Mouse (Mus musculus) right cerebral cortex, postnatal 10 days (tissue): ENCODE measurements around the gene Nhsl2.

Experiments
- DNase-seq, 2 experiments: peaks; one replicate each; pipeline ENCODE4 v3.0.0; 2021; ENCODE audit warnings: low spot score in 2 of 2

Gene Nhsl2

GRCm38 (mm10) chrX:101901806-101902490 is 52.8 kb downstream of the Nhsl2 start:
- DNase-seq = no peak

- no peak for DNase-seq
Measured at GRCm38 (mm10) chrX:101902597-101902996, 53.4 kb downstream of the Nhsl2 start.

GRCm38 (mm10) chrX:101907301-101907700 is 58.1 kb downstream of the Nhsl2 start:
- DNase-seq = no peak

GRCm38 (mm10) chrX:101929131-101929530 is 79.9 kb downstream of the Nhsl2 start:
- DNase-seq = peak; percentile 37 to 38

- DNase-seq = no peak
Measured at GRCm38 (mm10) chrX:101930301-101930700, 81.1 kb downstream of the Nhsl2 start.

- DNase-seq = no peak
Measured at GRCm38 (mm10) chrX:101931016-101931415, 81.8 kb downstream of the Nhsl2 start.

- DNase-seq = peak in 1 of 2 experiments; percentile 30
Measured at GRCm38 (mm10) chrX:101932244-101932643, 83.1 kb downstream of the Nhsl2 start.

GRCm38 (mm10) chrX:101933346-101933745 is 84.2 kb downstream of the Nhsl2 start:
- DNase-seq = no peak

- no peak for DNase-seq
Measured at GRCm38 (mm10) chrX:101935291-101935840, 86.2 kb downstream of the Nhsl2 start.

GRCm38 (mm10) chrX:101939486-101939885 is 90.3 kb downstream of the Nhsl2 start:
- DNase-seq = no peak

GRCm38 (mm10) chrX:101942461-101942896 is 93.3 kb downstream of the Nhsl2 start:
- peak; percentile 71 to 76 for DNase-seq

GRCm38 (mm10) chrX:101943743-101944142 is 94.6 kb downstream of the Nhsl2 start:
- DNase-seq = no peak

- no peak for DNase-seq
Measured at GRCm38 (mm10) chrX:101944761-101945330, 95.7 kb downstream of the Nhsl2 start.

- DNase-seq = no peak
Measured at GRCm38 (mm10) chrX:101952436-101952835, 103.3 kb downstream of the Nhsl2 start.

- DNase-seq = no peak
Measured at GRCm38 (mm10) chrX:101953256-101953655, 104.1 kb downstream of the Nhsl2 start.

GRCm38 (mm10) chrX:101953787-101954491 is 104.8 kb downstream of the Nhsl2 start:
- peak; percentile 87 to 88 for DNase-seq

- DNase-seq = no peak
Measured at GRCm38 (mm10) chrX:101954492-101954851, 105.3 kb downstream of the Nhsl2 start.

GRCm38 (mm10) chrX:101961848-101962247 is 112.7 kb downstream of the Nhsl2 start:
- no peak for DNase-seq

GRCm38 (mm10) chrX:101963711-101964110 is 114.5 kb downstream of the Nhsl2 start:
- no peak for DNase-seq

- no peak for DNase-seq
Measured at GRCm38 (mm10) chrX:101973028-101973427, 123.8 kb downstream of the Nhsl2 start.

GRCm38 (mm10) chrX:101976931-101977330 is 127.7 kb downstream of the Nhsl2 start:
- no peak for DNase-seq

GRCm38 (mm10) chrX:101978861-101979260 is 129.7 kb downstream of the Nhsl2 start:
- DNase-seq = no peak

- no peak for DNase-seq
Measured at GRCm38 (mm10) chrX:101979267-101979666, 130.1 kb downstream of the Nhsl2 start.
